Mouse (Mus musculus) hindbrain, embryonic 14.5 days (tissue): ENCODE data around the gene Myl4. TPM values are rescaled to one million over a fixed set of nuclear protein-coding genes. Genes with fewer than 3 reads are reported as not detected.
"Not testable (repeated sequence)": the region's sequence is repeated elsewhere in the genome, so short reads cannot be mapped to it uniquely, and the experiment has no call there.

Experiments
- ATAC-seq: fragments of 200-750 bp; cut with Nextera tagmentation; 2 replicates; pipeline ENCODE4 v1.8.0; 2017; ENCODE audit warnings: moderate number of reproducible peaks, mild to moderate bottlenecking, moderate TSS enrichment, moderate library complexity; ENCODE audit not compliant: low FRiP score
- DNase-seq: peaks from one replicate; pipeline ENCODE4 v3.0.0-alpha.2; 2015; ENCODE audit warnings: low spot score
- H3K27ac ChIP-seq: fragments of 300-500 bp; sonication (generic); 2 replicates; pipeline ENCODE4 v1.5.1; 2014; ENCODE audit warnings: mild to moderate bottlenecking, moderate library complexity
- H3K27me3 ChIP-seq: fragments of 300-500 bp; sonication (generic); 2 replicates; pipeline ENCODE4 v1.6.1; 2014; ENCODE audit warnings: mild to moderate bottlenecking, low read length, mixed read lengths; ENCODE audit not compliant: control insufficient read depth, insufficient read depth
- H3K36me3 ChIP-seq: fragments of 300-500 bp; sonication (generic); replicated peaks from 2 replicates; pipeline ENCODE4 v1.6.1; 2014; ENCODE audit not compliant: control insufficient read depth, insufficient read depth
- H3K4me1 ChIP-seq: fragments of 300-500 bp; sonication (generic); replicated peaks from 2 replicates; pipeline ENCODE4 v1.6.1; 2014; ENCODE audit warnings: antibody characterized with exemption, low read length, mixed read lengths; ENCODE audit not compliant: control insufficient read depth, insufficient read depth
- H3K4me2 ChIP-seq: fragments of 300-500 bp; sonication (generic); replicated peaks from 2 replicates; pipeline ENCODE4 v1.6.1; 2014; ENCODE audit warnings: mild to moderate bottlenecking, moderate library complexity
- H3K4me3 ChIP-seq: fragments of 300-500 bp; sonication (generic); replicated peaks from 2 replicates; pipeline ENCODE4 v1.5.1; 2014; ENCODE audit warnings: mild to moderate bottlenecking, low read length
- H3K9ac ChIP-seq: fragments of 300-500 bp; sonication (generic); 2 replicates; pipeline ENCODE4 v1.6.1; 2014
- H3K9me3 ChIP-seq: fragments of 300-500 bp; sonication (generic); 2 replicates; pipeline ENCODE4 v1.6.1; 2016; ENCODE audit warnings: low read length; ENCODE audit not compliant: control insufficient read depth
- WGBS: fragments of 180-500 bp; shearing (Covaris S2); extraction: QIAGEN DNeasy Blood & Tissue Kit; methylation state at CpG from one replicate; pipeline ENCODE4 v1.1.7; 2014; 5-methylcytosine and 5-hydroxymethylcytosine counted together
- polyA plus RNA-seq: library from polyadenylated mRNA; unstranded; fragments of >200 nt; fragmentation: Nextera tagmentation; extraction: Ambion mirVana; gene quantifications from 2 replicates; pipeline ENCODE4 v1.2.1, GENCODE M21; 2014

The Myl4 gene
- 2.4 and 3.0 TPM in 2 replicates for polyA plus RNA-seq

DNA sequence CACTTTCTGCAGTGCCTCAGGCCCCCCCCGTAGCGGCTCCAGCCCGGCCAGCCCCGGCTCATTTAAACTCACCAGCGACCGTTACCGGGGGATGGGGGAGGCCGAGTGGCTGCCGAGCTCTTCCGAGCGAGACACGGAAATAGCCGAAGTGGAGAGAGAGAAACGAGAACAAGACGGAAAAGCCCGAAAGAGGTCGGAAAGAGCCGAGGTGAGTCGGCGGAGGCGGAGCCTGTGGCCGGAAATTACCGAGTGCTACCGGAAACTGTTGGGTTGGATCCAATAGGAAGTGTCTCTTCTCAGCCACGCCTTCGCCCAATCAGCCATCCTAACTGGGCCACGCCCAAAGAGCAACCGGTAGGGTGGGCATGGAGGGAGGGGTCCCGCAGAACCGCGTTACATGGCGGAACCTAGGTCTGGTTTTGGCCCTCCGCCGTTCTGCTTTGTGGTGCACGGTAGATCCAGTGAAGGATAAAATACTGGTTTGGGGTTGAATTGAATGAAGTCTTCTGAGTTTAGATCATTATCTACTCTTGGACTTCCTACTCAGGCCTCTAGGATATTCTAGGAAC is at the start of gene Myl4, which contains the start of gene Cdc27:
Myl4 (plus strand) TSS at position 258 of the 569 bp plus-strand sequence.
Cdc27 (minus strand) TSS at position 215 of the 569 bp plus-strand sequence.
- peak within 1 kb of the TSS; percentile 64 for H3K4me2 ChIP-seq
- H3K4me1 ChIP-seq, result peaks cover 14% of the 10 kb centered on the region
- ATAC-seq, result peak; percentile 96
- H3K9me3 ChIP-seq, result no peaks in the 10 kb centered on the region
- WGBS, result 1% methylated on average over 35 of the region's 35 CpGs
- peak; percentile 100 for DNase-seq
- H3K27me3 ChIP-seq, result no peaks in the 10 kb centered on the region
- H3K9ac ChIP-seq, result peak within 1 kb of the TSS; percentile 97
- H3K36me3 ChIP-seq, result no peaks in the 10 kb centered on the region
- peak within 1 kb of the TSS; percentile 84 for H3K27ac ChIP-seq
- H3K4me3 ChIP-seq, result peak within 1 kb of the TSS; percentile 76

DNA sequence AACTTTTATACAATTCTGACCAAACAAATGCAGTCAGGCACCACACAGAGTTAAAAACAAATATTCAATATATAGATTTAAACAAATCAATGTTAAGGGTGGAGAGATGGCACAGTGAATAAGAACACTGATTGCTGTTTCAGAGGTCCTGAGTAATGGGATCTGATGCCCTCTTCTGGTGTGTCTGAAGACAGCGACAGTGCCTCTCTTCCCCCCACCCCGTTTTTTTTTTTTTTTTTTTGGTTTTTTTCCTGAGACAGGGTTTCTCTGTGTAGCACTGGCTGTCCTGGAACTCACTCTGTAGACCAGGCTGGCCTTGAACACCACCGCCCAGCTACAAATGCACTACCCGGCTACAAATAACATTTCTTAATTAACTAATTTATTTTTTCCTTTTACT is 42.0 kb upstream of the Myl4 start:
- no peak for DNase-seq
- Histone ChIP-seq H3K9ac (no peak overlapping the region), H3K27ac (no peak overlapping the region), H3K4me3 (no peak overlapping the region), H3K36me3 (peaks cover 86% of the 10 kb centered on the region), H3K27me3 (no peaks in the 10 kb centered on the region), H3K9me3 (no peaks in the 10 kb centered on the region), H3K4me1 (no peaks in the 10 kb centered on the region), H3K4me2 (no peak overlapping the region)
- 91% methylated on average over 4 of the region's 4 CpGs for WGBS
- ATAC-seq, result no peak

DNA sequence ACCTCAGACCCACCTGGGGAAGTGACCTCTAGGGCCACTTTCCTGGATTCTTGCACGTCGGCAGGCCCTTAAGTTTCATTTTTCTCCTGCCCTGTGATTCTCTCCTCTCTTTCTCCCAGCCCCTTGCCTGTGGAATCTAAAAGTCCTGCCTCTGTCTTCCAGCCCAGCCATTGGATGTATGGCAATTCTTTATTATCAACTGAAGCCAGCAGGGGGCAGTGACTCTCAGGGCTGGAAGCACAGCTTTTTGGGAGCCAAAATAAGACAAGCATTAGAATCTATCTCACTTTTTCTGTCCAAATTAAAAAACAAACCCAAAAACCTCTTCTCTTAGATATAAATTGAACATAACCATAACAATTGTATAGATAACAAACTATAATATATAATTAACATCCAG is 39.9 kb upstream of the Myl4 start:
- ATAC-seq, result no peak
- Histone ChIP-seq H3K9me3 (no peaks in the 10 kb centered on the region), H3K4me3 (no peak overlapping the region), H3K9ac (no peak overlapping the region), H3K27ac (no peak overlapping the region), H3K36me3 (peaks cover 91% of the 10 kb centered on the region), H3K4me2 (no peak overlapping the region), H3K4me1 (no peaks in the 10 kb centered on the region), H3K27me3 (no peaks in the 10 kb centered on the region)
- peak; percentile 62 for DNase-seq
- 90% methylated on average over 2 of the region's 2 CpGs for WGBS

DNA sequence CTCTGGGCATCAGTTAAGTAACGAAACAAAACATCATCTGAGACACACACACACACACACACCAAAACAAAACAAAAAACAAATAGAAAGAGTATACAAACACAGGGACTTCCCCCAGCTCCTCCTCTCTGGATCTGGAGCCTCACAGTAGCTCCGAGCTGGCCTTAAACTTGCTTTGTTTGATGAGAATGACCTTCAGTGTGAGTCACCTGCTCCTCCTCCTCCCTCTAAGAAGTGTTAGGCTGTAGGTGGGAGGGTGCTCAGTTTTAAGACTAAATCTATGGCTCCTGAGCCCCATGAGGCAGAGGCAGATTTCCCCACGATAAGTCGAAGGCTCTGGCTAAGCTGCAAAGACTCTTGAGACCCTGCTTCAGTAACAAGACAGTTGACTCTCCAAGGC is 38.0 kb upstream of the Myl4 start:
- Histone ChIP-seq H3K9me3 (no peaks in the 10 kb centered on the region), H3K4me2 (no peak overlapping the region), H3K27ac (no peak overlapping the region), H3K27me3 (no peaks in the 10 kb centered on the region), H3K4me1 (no peaks in the 10 kb centered on the region), H3K4me3 (no peak overlapping the region), H3K36me3 (peaks cover 92% of the 10 kb centered on the region), H3K9ac (no peak overlapping the region)
- DNase-seq (no peak), ATAC-seq (no peak)
- WGBS, result 95% methylated on average over 4 of the region's 4 CpGs

DNA sequence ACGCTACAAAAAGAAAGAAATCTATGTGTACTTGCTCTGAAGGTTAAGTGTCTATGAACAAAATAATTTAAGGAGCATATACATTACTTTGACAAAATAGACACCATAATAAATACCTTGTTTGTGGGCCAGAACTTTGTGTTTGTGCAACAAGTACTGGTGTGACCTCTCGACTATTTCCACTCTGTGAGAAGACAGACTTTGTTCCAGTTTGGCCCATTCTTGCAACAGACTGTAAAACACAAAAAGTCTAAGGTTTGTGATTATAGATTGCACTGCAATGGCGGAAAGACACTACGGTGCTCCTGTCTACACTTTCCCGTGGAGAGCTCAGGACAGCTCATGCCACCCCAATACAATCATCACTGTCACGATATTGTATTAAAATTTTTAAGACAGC is 24.5 kb upstream of the Myl4 start:
- H3K9me3 ChIP-seq, result no peaks in the 10 kb centered on the region
- WGBS, result 96% methylated on average over 6 of the region's 6 CpGs
- no peak for ATAC-seq

DNA sequence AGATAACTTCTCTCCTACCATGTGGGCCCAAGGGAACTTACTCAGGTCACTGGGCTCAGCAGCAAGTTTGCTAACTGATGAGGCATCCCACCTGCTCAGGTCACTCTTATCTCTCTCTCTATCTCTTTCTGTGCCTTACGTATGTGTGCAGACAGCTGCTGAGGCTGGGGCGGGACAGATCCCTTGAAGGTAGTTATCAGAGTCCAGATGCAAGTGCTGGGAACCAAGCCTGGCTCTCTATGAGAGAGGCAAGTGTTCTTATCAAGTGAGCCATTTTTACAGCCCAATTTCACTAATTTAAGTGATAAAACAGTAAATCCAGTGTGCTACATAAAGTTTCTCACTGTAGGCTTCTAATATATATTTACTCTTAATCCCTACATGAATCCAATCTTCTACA is 13.6 kb upstream of the Myl4 start:
- Histone ChIP-seq H3K4me1 (no peaks in the 10 kb centered on the region), H3K27me3 (no peaks in the 10 kb centered on the region), H3K36me3 (peaks cover 33% of the 10 kb centered on the region), H3K4me2 (no peak overlapping the region), H3K9me3 (no peaks in the 10 kb centered on the region), H3K4me3 (no peak overlapping the region), H3K9ac (no peak overlapping the region), H3K27ac (no peak overlapping the region)
- no peak for DNase-seq
- ATAC-seq, result no peak
- WGBS, result 87% methylated on average over 2 of the region's 2 CpGs

More for the DNA sequence above, 24.5 kb upstream of the Myl4 start:
- H3K27me3 ChIP-seq, result no peaks in the 10 kb centered on the region
- no peak overlapping the region for H3K4me3 ChIP-seq
- no peak overlapping the region for H3K9ac ChIP-seq
- no peak for DNase-seq
- H3K27ac ChIP-seq, result no peak overlapping the region
- no peaks in the 10 kb centered on the region for H3K4me1 ChIP-seq
- H3K36me3 ChIP-seq, result peaks cover 93% of the 10 kb centered on the region
- no peak overlapping the region for H3K4me2 ChIP-seq

DNA sequence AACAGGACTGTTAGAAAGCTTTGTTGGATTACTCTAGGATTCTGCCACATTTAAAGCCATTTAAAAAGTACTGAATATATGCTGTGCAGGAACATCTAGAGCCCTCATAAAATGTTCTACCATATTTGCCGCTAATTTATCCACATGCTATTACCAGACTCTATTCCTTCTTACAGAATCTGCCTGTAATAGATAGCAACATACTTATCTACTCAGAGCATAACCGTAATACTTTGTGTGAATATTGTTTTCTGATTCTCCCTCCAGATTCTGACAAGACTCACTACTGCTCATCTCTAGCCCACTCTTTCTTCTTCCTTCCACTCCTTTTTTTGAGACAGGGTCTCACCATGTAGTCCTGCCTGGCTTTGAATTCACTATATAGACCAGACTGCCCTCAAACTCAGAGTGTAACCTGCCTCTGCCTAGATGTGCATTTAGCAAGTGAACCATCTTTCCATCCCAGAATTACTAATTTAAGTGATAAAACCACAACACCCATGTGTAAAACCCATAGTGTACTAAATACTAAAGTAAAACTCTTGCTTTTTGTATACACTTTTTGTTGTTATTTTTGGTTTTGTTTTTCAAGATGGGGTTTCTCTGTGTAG is 12.4 kb upstream of the Myl4 start:
- Histone ChIP-seq H3K4me1 (no peaks in the 10 kb centered on the region), H3K27me3 (no peaks in the 10 kb centered on the region), H3K36me3 (peaks cover 21% of the 10 kb centered on the region), H3K27ac (no peak overlapping the region), H3K9ac (no peak overlapping the region), H3K9me3 (no peaks in the 10 kb centered on the region), H3K4me2 (no peak overlapping the region), H3K4me3 (no peak overlapping the region)
- DNase-seq (no peak), ATAC-seq (no peak)
- WGBS, result 96% methylated on average over 2 of the region's 2 CpGs

DNA sequence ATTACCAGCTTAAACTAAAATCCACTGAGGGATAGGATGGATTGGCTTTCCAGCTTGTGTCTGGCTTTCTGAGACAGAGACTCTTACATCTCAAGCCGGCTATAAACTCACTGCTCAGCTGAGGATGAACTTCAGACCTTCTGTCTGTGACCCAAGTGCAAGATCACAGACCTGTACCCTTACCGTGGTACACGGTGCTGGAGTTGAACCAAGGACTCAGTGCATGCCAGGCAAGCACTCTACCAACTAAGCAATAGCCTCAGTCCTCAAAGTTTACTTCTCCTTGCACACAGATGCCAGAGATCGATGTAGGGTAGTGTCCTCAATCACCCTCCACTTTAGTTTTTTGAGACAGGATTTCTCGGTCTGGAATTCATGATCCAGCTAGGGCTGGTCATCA is 10.7 kb upstream of the Myl4 start:
- Histone ChIP-seq H3K27ac (no peak overlapping the region), H3K9ac (no peak overlapping the region), H3K4me1 (no peaks in the 10 kb centered on the region), H3K27me3 (no peaks in the 10 kb centered on the region), H3K4me3 (no peak overlapping the region), H3K9me3 (no peaks in the 10 kb centered on the region), H3K36me3 (peaks cover 3% of the 10 kb centered on the region), H3K4me2 (no peak overlapping the region)
- WGBS, result 97% methylated on average over 5 of the region's 5 CpGs
- DNase-seq, result no peak
- ATAC-seq, result no peak

DNA sequence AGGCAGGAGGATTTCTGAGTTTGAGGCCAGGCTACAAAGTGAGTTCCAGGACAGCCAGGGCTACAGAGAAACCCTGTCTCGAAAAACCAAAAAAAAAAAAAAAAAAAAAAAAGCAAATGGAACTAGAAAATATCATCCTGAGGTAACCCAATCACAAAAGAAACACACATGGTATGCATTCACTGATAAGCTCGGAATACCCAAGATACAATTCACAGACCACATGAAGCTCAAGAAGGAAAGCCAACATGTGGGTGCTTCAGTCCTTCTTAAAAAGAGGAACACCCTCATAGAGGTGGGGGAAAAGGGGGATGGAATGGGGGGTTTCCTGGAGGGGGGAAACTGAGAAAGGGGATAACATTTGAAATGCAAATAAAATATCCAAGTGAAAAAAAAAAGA is 7.1 kb upstream of the Myl4 start:
- H3K9ac ChIP-seq, H3K36me3 ChIP-seq, H3K4me2 ChIP-seq, H3K9me3 ChIP-seq, H3K27ac ChIP-seq, H3K27me3 ChIP-seq, H3K4me3 ChIP-seq, H3K4me1 ChIP-seq, ATAC-seq, DNase-seq: not testable (repeated sequence)
- 94% methylated on average over 2 of the region's 2 CpGs for WGBS
